Mouse (Mus musculus) MEL (cell line): Measurements from ENCODE around the gene Mob3c. TPM values are rescaled to one million over a fixed set of nuclear protein-coding genes. Genes with fewer than 3 reads are reported as not detected.

Experiments
- DNase-seq: peaks from one replicate; pipeline ENCODE4 v3.0.0; 2011; ENCODE audit warnings: low read depth, low spot score
- H3K27ac ChIP-seq: 2 replicates; pipeline ENCODE4 v1.5.1; 2012; ENCODE audit warnings: low read depth, mild to moderate bottlenecking, control low read depth, low read length, moderate library complexity; ENCODE audit not compliant: control insufficient read depth
- H3K27me3 ChIP-seq, 2 experiments: fragments of 150-350 bp in 1 of 2; sonication (generic) in 1 of 2; 2 replicates each; pipeline ENCODE4 v1.6.1; 2012; ENCODE audit warnings: low read length in 2 of 2, mild to moderate bottlenecking in 2 of 2, improper control_type of control experiment in 1 of 2, moderate library complexity in 1 of 2; ENCODE audit not compliant: insufficient read depth in 2 of 2, control insufficient read depth in 1 of 2
- H3K36me3 ChIP-seq, 2 experiments: 2 replicates each; pipeline ENCODE4 v1.6.1; 2012 to 2014; ENCODE audit warnings: low read length in 2 of 2, improper control_type of control experiment in 1 of 2, inconsistent platforms in 1 of 2, mild to moderate bottlenecking in 1 of 2; ENCODE audit not compliant: insufficient read depth in 2 of 2, control insufficient read depth in 1 of 2
- H3K4me1 ChIP-seq, 2 experiments: fragments of 150-350 bp in 1 of 2; sonication (generic) in 1 of 2; 2 replicates each; pipeline ENCODE4 v1.6.1; 2012; ENCODE audit warnings: low read length in 2 of 2, improper control_type of control experiment in 1 of 2, mild to moderate bottlenecking in 1 of 2; ENCODE audit not compliant: insufficient read depth in 2 of 2, control insufficient read depth in 1 of 2
- H3K4me3 ChIP-seq, 2 experiments: fragments of 150-350 bp in 1 of 2; sonication (generic) in 1 of 2; 2 replicates each; pipeline ENCODE4 v1.5.1; 2012; ENCODE audit warnings: low read depth in 2 of 2, low read length in 2 of 2, mild to moderate bottlenecking in 2 of 2, moderate library complexity in 2 of 2, control low read depth in 1 of 2, improper control_type of control experiment in 1 of 2; ENCODE audit not compliant: control insufficient read depth in 1 of 2, insufficient read depth in 1 of 2
- H3K79me2 ChIP-seq: 2 replicates; pipeline ENCODE4 v1.6.1; 2012; ENCODE audit warnings: mild to moderate bottlenecking, low read length, moderate library complexity; ENCODE audit not compliant: control insufficient read depth, poor library complexity, insufficient read depth
- H3K9ac ChIP-seq: 2 replicates; pipeline ENCODE4 v1.6.1; 2012; ENCODE audit warnings: low read depth, mild to moderate bottlenecking, control low read depth, low read length, moderate library complexity; ENCODE audit not compliant: control insufficient read depth, poor library complexity, severe bottlenecking
- H3K9me3 ChIP-seq: fragments of 150-350 bp; sonication (generic); replicated peaks from 2 replicates; pipeline ENCODE4 v1.6.1; 2012; ENCODE audit warnings: mild to moderate bottlenecking, low read length, improper control_type of control experiment, moderate library complexity; ENCODE audit not compliant: insufficient read depth
- CTCF ChIP-seq, 3 experiments: IDR thresholded peaks in 2 of 3; conservative IDR thresholded peaks in 1 of 3; 2 replicates each; pipeline ENCODE4 v1.5.1; 2011 to 2012; ENCODE audit warnings: low read length in 3 of 3, low read depth in 2 of 3, mild to moderate bottlenecking in 2 of 3, improper control_type of control experiment in 1 of 3, inconsistent platforms in 1 of 3, mixed read lengths in 1 of 3, moderate library complexity in 1 of 3; ENCODE audit not compliant: control insufficient read depth in 1 of 3, insufficient read depth in 1 of 3, poor library complexity in 1 of 3, severe bottlenecking in 1 of 3
- E2F4 ChIP-seq: IDR thresholded peaks from 2 replicates; pipeline ENCODE4 v1.6.1; 2011; ENCODE audit warnings: low read depth, low read length, improper control_type of control experiment, borderline replicate concordance
- EP300 ChIP-seq, 2 experiments: IDR thresholded peaks; 2 replicates each; pipeline ENCODE4 v1.6.1; 2011; ENCODE audit warnings: improper control_type of control experiment in 2 of 2, low read length in 2 of 2, low read depth in 1 of 2, mild to moderate bottlenecking in 1 of 2
- ETS1 ChIP-seq: IDR thresholded peaks from 2 replicates; pipeline ENCODE4 v1.6.1; 2012; ENCODE audit warnings: low read depth, mild to moderate bottlenecking, inconsistent platforms, low read length, improper control_type of control experiment, moderate library complexity
- GABPA ChIP-seq: IDR thresholded peaks from 2 replicates; pipeline ENCODE4 v1.6.1; 2012; ENCODE audit warnings: low read depth, mild to moderate bottlenecking, inconsistent platforms, low read length, improper control_type of control experiment, moderate library complexity
- HCFC1 ChIP-seq: IDR thresholded peaks from 2 replicates; pipeline ENCODE4 v1.6.1; 2012; ENCODE audit warnings: low read depth, mild to moderate bottlenecking, inconsistent platforms, low read length, improper control_type of control experiment, moderate library complexity
- JUND ChIP-seq: IDR thresholded peaks from 2 replicates; pipeline ENCODE4 v1.6.1; 2011; ENCODE audit warnings: low read depth, mild to moderate bottlenecking, improper control_type of control experiment, low read length
- KAT2A ChIP-seq: conservative IDR thresholded peaks from 2 replicates; pipeline ENCODE4 v1.6.1; 2012; ENCODE audit warnings: low read depth, low read length, improper control_type of control experiment, inconsistent platforms
- MAFK ChIP-seq: IDR thresholded peaks from 2 replicates; pipeline ENCODE4 v1.6.1; 2011; ENCODE audit warnings: low read depth, mild to moderate bottlenecking, low read length, improper control_type of control experiment, borderline replicate concordance
- MAX ChIP-seq: IDR thresholded peaks from 2 replicates; pipeline ENCODE4 v1.6.1; 2011; ENCODE audit warnings: low read length, improper control_type of control experiment
- MAZ ChIP-seq: IDR thresholded peaks from 2 replicates; pipeline ENCODE4 v1.6.1; 2012; ENCODE audit warnings: low read depth, mild to moderate bottlenecking, inconsistent platforms, low read length, improper control_type of control experiment
- MXI1 ChIP-seq: IDR thresholded peaks from 2 replicates; pipeline ENCODE4 v1.6.1; 2011; ENCODE audit warnings: mild to moderate bottlenecking, low read depth, low read length, improper control_type of control experiment
- MYB ChIP-seq: IDR thresholded peaks from 2 replicates; pipeline ENCODE4 v1.6.1; 2011; ENCODE audit warnings: mild to moderate bottlenecking, low read depth, low read length, improper control_type of control experiment
- MYC ChIP-seq: IDR thresholded peaks from 2 replicates; pipeline ENCODE4 v1.6.1; 2011; ENCODE audit warnings: low read depth, mild to moderate bottlenecking, low read length, improper control_type of control experiment, moderate library complexity
- POLR2AphosphoS5 ChIP-seq: IDR thresholded peaks from 2 replicates; pipeline ENCODE4 v1.6.1; 2012; ENCODE audit warnings: low read depth, borderline replicate concordance, mild to moderate bottlenecking, inconsistent platforms, low read length, moderate library complexity, mixed read lengths
- RCOR1 ChIP-seq: IDR thresholded peaks from 2 replicates; pipeline ENCODE4 v1.6.1; 2012; ENCODE audit warnings: low read depth, mild to moderate bottlenecking, inconsistent platforms, low read length, improper control_type of control experiment
- SMC3 ChIP-seq: IDR thresholded peaks from 2 replicates; pipeline ENCODE4 v1.6.1; 2011; ENCODE audit warnings: low read depth, low read length, improper control_type of control experiment
- USF1 ChIP-seq: IDR thresholded peaks from 2 replicates; pipeline ENCODE4 v1.6.1; 2014; ENCODE audit warnings: low read depth, mild to moderate bottlenecking, inconsistent platforms, low read length, improper control_type of control experiment, moderate library complexity
- ZC3H11A ChIP-seq: IDR thresholded peaks from 2 replicates; pipeline ENCODE4 v1.6.1; 2012; ENCODE audit warnings: low read depth, mild to moderate bottlenecking, inconsistent platforms, low read length, improper control_type of control experiment
- ZMIZ1 ChIP-seq: IDR thresholded peaks from 2 replicates; pipeline ENCODE4 v1.6.1; 2012; ENCODE audit warnings: low read depth, mild to moderate bottlenecking, inconsistent platforms, low read length, improper control_type of control experiment, moderate library complexity
- ZNF384 ChIP-seq: IDR thresholded peaks from 2 replicates; pipeline ENCODE4 v1.6.1; 2012; ENCODE audit warnings: low read depth, mild to moderate bottlenecking, inconsistent platforms, low read length, improper control_type of control experiment
- polyA plus RNA-seq, 2 experiments: library from polyadenylated mRNA; stranded (reverse) in 1 of 2; unstranded in 1 of 2; fragments of >175 nt in 1 of 2; fragments of >200 nt in 1 of 2; gene quantifications; 2 replicates each; pipeline versions ENCODE4 v1.2.1 to v1.2.4; 2012; ENCODE audit warnings: low replicate concordance in 2 of 2, low read depth in 1 of 2; ENCODE audit not compliant: insufficient read length in 2 of 2, insufficient read depth in 1 of 2, missing spikeins in 1 of 2
- total RNA-seq: library from RNA; depleted of rRNA; stranded (reverse); fragments of 300-350 nt; gene quantifications from 2 replicates; pipeline ENCODE4 v1.2.3, GENCODE M21; 2012

Mob3c gene
- total and polyA plus RNA-seq, 3 experiments: 9.5 to 17.7 TPM; not detected in 1

- H3K9ac ChIP-seq: no peak overlapping the region
- no peaks in the 10 kb centered on the region for H3K9me3 ChIP-seq
- H3K4me1 ChIP-seq: peaks cover 6 to 9% of the 10 kb centered on the region in 2 experiments; a peak in 2 of 4 replicates
- no peak for DNase-seq
- H3K4me3 ChIP-seq: no peak overlapping the region
- peaks cover 3 to 6% of the 10 kb centered on the region in 2 experiments; a peak in 3 of 4 replicates for H3K36me3 ChIP-seq
- no peak for TF ChIP-seq ETS1
- peaks cover 3% of the 10 kb centered on the region for H3K79me2 ChIP-seq
- no peak overlapping the region for H3K27ac ChIP-seq
- H3K27me3 ChIP-seq: no peaks in the 10 kb centered on the region
These were observed 47.6 kb upstream of the Mob3c start for GRCm38 (mm10) chr4:115780269-115780668.

- Histone ChIP-seq H3K79me2 (peaks cover 9% of the 10 kb centered on the region), H3K4me3 (no peak within 1 kb of the TSS), H3K9me3 (no peaks in the 10 kb centered on the region), H3K27me3 (no peaks in the 10 kb centered on the region), H3K27ac (no peak within 1 kb of the TSS), H3K36me3 (peaks cover 3 to 6% of the 10 kb centered on the region in 2 experiments; a peak in 3 of 4 replicates), H3K4me1 (peaks cover 6 to 14% of the 10 kb centered on the region in 2 experiments; a peak in 3 of 4 replicates), H3K9ac (no peak within 1 kb of the TSS)
- no peak for TF ChIP-seq JUND
- TF ChIP-seq E2F4: no peak
- TF ChIP-seq CTCF (IDR thresholded peaks at IDR 0.05 in 2 of 3, conservative IDR thresholded peaks at IDR 0.05 in 1 of 3; ENCODE audit: control insufficient read depth in 1 of 3, insufficient read depth in 1 of 3, low read depth in 2 of 3, low read length in 3 of 3, poor library complexity in 1 of 3, severe bottlenecking in 1 of 3): no peak
- no peak for TF ChIP-seq MAFK
- no peak for TF ChIP-seq MYB
- TF ChIP-seq POLR2AphosphoS5: no peak
- DNase-seq: no peak
These were observed 47.0 kb upstream of the Mob3c start, which contains the start of gene Tex38 for GRCm38 (mm10) chr4:115780918-115781317. Gene Tex38 (minus strand): TSS chr4:115781018.

GRCm38 (mm10) chr4:115782026-115782805, 45.7 kb upstream of the Mob3c start:
- no peak for DNase-seq
- Histone ChIP-seq H3K79me2 (peaks cover 9% of the 10 kb centered on the region), H3K9ac (no peak overlapping the region), H3K27me3 (no peaks in the 10 kb centered on the region), H3K9me3 (no peaks in the 10 kb centered on the region), H3K4me3 (no peak overlapping the region), H3K36me3 (peaks cover 0 to 6% of the 10 kb centered on the region in 2 experiments; a peak in 2 of 4 replicates), H3K27ac (no peak overlapping the region), H3K4me1 (peaks cover 6 to 16% of the 10 kb centered on the region in 2 experiments; a peak in 3 of 4 replicates)
- TF ChIP-seq KAT2A (no peak), E2F4 (no peak), ZNF384 (no peak), ZC3H11A (no peak), HCFC1 (no peak), ZMIZ1 (no peak), MAX (no peak), CTCF (IDR thresholded peaks at IDR 0.05 in 2 of 3, conservative IDR thresholded peaks at IDR 0.05 in 1 of 3; ENCODE audit: control insufficient read depth in 1 of 3, insufficient read depth in 1 of 3, low read depth in 2 of 3, low read length in 3 of 3, poor library complexity in 1 of 3, severe bottlenecking in 1 of 3) (no peak), EP300 (IDR thresholded peaks at IDR 0.05; ENCODE audit: low read depth in 1 of 2, low read length in 2 of 2) (no peak), USF1 (no peak), MAZ (no peak), RCOR1 (no peak), GABPA (no peak), MYC (no peak), ETS1 (no peak), SMC3 (no peak), POLR2AphosphoS5 (no peak), MXI1 (no peak)
